Mouse (Mus musculus) kidney, adult 2 months (tissue): ENCODE data around the gene Wdr1. TPM values are rescaled to one million over a fixed set of nuclear protein-coding genes. Genes with fewer than 3 reads are reported as not detected.

ENCODE experiments used
- DNase-seq: peaks from one replicate; pipeline ENCODE4 v3.0.0; 2021
- H3K27ac ChIP-seq: fragments of 200-500 bp; 2 replicates; pipeline ENCODE4 v1.5.1; 2012; ENCODE audit warnings: low read depth, low read length, control low read depth, inconsistent platforms; ENCODE audit not compliant: insufficient read depth
- H3K27me3 ChIP-seq: fragments of 200-500 bp; replicated peaks from 2 replicates; pipeline ENCODE4 v1.6.1; 2012; ENCODE audit warnings: mild to moderate bottlenecking, moderate library complexity, low read length, inconsistent platforms; ENCODE audit not compliant: control insufficient read depth, insufficient read depth
- H3K36me3 ChIP-seq: fragments of 200-500 bp; 2 replicates; pipeline ENCODE4 v1.6.1; 2012; ENCODE audit warnings: mild to moderate bottlenecking, moderate library complexity, low read length, inconsistent platforms; ENCODE audit not compliant: control insufficient read depth, insufficient read depth
- H3K4me1 ChIP-seq: fragments of 200-500 bp; 2 replicates; pipeline ENCODE4 v1.6.1; 2011; ENCODE audit warnings: low read length; ENCODE audit not compliant: control insufficient read depth, insufficient read depth
- H3K4me3 ChIP-seq: fragments of 200-500 bp; 2 replicates; pipeline ENCODE4 v1.5.1; 2011; ENCODE audit warnings: mild to moderate bottlenecking, low read depth, low read length, control low read depth; ENCODE audit not compliant: insufficient read depth
- CTCF ChIP-seq: fragments of 200-500 bp; conservative IDR thresholded peaks from 2 replicates; pipeline ENCODE4 v1.5.1; 2011; ENCODE audit warnings: low read depth, mild to moderate bottlenecking, control low read depth, low read length, moderate library complexity, mixed read lengths; ENCODE audit not compliant: insufficient read depth, insufficient read length
- POLR2A ChIP-seq: fragments of 200-500 bp; IDR thresholded peaks from one replicate; pipeline ENCODE4 v1.6.1; 2011; ENCODE audit warnings: low read depth, low read length, control low read depth
- WGBS: fragments of 180-500 bp; shearing (Covaris S2); methylation state at CpG from one replicate; pipeline ENCODE4 v1.1.7; 2018; 5-methylcytosine and 5-hydroxymethylcytosine counted together
- polyA plus RNA-seq: library from polyadenylated mRNA; depleted of rRNA; stranded (reverse); fragments of >200 nt; gene quantifications from 2 replicates; pipeline ENCODE4 v1.2.3, GENCODE M21; 2012

Wdr1 gene
- polyA plus RNA-seq, 1 experiment: 122 TPM

DNA sequence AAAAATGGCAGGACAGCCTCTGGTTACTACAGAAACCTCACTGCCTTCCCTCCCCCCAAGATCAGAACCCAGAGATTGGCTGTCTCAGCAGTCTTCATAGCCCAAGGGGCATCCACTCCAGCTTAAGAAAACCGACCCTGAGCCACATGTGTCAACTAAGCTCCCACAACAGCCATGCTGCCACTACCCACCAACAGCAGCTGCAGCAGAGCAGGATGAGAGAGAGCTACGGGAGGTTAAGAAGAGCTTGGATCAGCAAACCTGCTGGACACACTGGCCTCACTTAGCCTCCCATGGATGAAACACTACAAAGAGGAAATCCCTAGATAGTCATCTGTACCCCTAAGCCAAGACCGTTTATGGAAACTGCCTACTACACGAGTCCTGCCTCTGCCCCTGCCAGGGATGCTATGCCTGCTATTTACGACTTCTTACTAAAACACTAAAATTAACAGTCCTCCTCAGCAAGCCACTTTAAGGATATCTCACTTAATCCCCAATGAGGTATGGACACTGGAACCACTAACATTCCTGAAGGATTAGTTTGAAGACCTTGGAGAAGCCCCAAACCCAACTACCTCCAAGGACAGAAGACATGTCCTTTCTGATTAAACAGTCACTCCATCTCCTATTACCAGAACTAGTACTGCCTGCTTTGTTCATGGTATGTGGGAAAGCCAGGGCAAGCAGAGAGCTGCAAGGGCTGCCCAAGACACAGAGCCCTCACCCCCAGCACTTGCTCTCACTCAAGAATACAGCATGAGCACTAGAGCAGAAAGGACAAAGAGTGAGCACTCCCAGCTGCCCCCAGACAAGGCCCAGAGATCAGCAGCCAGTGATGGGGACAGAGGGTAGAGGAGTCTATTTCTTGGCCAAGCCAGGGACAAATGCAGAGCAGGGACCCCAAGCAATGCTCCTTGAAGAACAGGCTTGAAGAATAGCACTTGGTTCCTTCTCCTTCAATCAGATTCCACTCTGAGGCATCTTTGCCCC, 18.3 kb downstream of the Wdr1 start:
- H3K27me3 ChIP-seq: no peaks in the 10 kb centered on the region
- H3K27ac ChIP-seq: no peak overlapping the region
- H3K4me3 ChIP-seq: no peak overlapping the region
- DNase-seq: peak; percentile 64
- TF ChIP-seq CTCF (no peak), POLR2A (no peak)
- H3K36me3 ChIP-seq: peaks cover 7% of the 10 kb centered on the region
- WGBS: 39% methylated on average over 5 of the region's 5 CpGs
- no peaks in the 10 kb centered on the region for H3K4me1 ChIP-seq

DNA sequence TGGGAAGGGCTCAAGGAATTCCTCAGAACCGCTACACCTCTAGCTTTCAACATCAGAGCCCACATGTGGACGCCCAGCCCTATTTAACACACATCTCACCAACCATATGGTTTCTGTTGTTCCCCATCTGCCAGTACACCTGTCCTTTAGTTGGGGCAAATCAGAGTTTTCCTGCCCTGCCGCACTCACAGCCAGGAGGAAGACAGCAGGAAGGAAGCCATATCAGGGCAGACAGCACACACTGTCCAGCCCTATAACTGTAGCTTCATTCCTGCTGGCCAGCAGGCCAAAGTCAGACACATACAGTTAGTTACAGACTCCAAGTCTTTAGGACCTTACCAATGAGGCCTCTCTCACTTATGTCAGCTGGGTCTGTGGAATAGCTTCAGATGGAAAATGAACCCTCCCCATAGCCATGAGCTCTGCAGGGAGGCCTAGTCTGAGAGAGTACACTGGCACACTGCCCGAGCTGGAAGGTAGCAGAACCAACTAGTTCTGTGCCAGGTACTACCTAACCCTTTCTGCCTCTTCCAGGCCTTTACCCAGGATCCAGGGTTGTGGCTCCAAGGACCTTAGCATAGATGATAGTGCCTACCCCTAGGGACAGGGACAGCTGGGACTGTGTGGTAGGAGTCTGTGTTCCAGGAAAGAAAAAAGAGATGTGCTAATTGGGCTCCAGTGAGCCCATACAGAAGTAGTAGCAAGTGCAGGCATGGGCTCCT, 19.4 kb downstream of the Wdr1 start:
- DNase-seq: peak; percentile 75
- TF ChIP-seq POLR2A (no peak), CTCF (no peak)
- Histone ChIP-seq H3K27me3 (no peaks in the 10 kb centered on the region), H3K4me3 (no peak overlapping the region), H3K27ac (no peak overlapping the region), H3K4me1 (no peaks in the 10 kb centered on the region), H3K36me3 (peaks cover 8% of the 10 kb centered on the region)
- 81% methylated on average over 4 of the region's 4 CpGs for WGBS

DNA sequence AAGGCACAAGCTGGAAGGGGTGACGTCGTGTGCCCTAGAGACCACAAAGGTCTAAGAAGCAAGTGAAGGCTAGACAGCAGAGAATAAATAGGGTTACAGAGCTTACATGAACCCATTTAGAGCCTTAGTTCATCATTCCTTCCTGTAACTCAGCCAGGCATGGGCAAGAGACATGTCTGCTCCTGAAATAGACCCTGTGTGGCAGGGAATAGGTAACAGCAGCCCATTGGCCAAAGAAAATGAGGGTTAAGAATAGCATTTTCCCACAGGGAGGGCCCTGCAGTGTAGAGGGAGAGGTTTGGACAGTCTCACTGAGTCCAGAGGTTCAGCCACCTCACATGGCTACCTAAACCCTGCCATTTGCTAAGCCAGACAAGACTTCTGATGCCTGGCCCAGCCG, 21.3 kb downstream of the Wdr1 start:
- TF ChIP-seq POLR2A (no peak), CTCF (no peak)
- H3K27ac ChIP-seq: no peak overlapping the region
- DNase-seq: peak; percentile 24
- peaks cover 10% of the 10 kb centered on the region for H3K36me3 ChIP-seq
- H3K4me3 ChIP-seq: no peak overlapping the region
- H3K27me3 ChIP-seq: no peaks in the 10 kb centered on the region
- WGBS: 93% methylated on average over 3 of the region's 3 CpGs
- H3K4me1 ChIP-seq: no peaks in the 10 kb centered on the region

DNA sequence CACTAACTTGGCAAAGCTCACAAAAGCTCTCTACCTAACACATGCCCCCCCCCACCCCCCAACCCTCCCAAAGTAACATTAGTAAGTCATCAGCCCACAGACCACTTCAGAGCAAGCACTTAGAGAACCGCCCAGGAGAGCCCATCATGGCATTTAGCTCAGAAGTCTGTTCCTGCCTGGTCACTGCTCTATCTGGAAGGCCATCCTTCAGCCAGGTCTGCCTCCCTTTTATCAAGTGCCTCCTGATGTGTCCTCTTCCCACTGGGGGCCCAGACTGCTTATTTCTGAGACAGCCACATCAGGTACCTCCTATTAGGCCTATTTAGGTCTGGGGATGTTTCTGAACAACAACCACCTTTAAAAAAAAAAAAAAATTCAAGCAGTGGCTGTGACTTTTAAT, 22.1 kb downstream of the Wdr1 start:
- DNase-seq: no peak
- Histone ChIP-seq H3K36me3 (peaks cover 9% of the 10 kb centered on the region), H3K27me3 (no peaks in the 10 kb centered on the region), H3K27ac (no peak overlapping the region), H3K4me1 (no peaks in the 10 kb centered on the region), H3K4me3 (no peak overlapping the region)
- TF ChIP-seq CTCF (no peak), POLR2A (no peak)
- WGBS: 92% methylated on average over 1 of the region's 1 CpGs

DNA sequence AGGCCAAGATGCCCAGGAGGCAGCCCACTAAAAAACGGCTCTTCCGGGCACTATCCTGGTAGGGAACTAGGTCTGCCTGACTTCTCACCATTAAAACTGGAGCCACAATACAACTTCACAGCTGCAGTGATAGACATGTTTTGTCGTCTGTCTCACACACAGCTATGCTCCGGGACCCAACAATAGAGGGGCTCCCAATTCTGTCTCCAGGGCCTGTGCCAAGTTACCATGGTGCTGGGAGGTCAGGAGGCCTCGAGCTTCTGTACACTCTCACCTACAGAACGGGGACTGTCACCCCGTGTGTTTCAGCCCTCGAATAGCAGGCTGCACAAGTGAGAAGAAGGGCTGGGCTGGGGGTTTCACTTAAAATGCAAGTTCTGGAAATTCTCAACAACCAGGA, 24.5 kb downstream of the Wdr1 start:
- no peak for DNase-seq
- H3K4me1 ChIP-seq: no peaks in the 10 kb centered on the region
- TF ChIP-seq CTCF (no peak), POLR2A (no peak)
- WGBS: 88% methylated on average over 8 of the region's 8 CpGs
- H3K27ac ChIP-seq: no peak overlapping the region
- H3K4me3 ChIP-seq: no peak overlapping the region
- H3K36me3 ChIP-seq: peaks cover 9% of the 10 kb centered on the region
- no peaks in the 10 kb centered on the region for H3K27me3 ChIP-seq

DNA sequence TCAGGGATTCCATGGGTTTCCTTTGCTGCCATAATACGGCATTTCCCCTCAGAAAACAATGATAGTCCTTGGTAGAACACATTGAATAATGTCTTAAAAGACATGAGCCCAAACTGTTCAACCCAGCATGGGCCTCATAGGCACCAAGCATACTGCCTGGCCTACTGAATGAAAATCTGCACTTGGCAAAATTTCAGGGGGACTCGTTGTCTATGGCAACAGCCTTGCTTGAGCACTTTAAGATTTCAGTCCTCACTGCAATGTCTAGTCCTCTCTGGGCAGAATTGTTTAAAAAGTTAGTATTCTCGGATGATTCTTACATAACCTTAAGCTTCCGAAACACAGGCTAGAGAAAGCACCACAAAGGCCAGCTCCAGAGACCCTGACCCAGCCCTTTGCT, 25.2 kb downstream of the Wdr1 start:
- peaks cover 9% of the 10 kb centered on the region for H3K36me3 ChIP-seq

DNA sequence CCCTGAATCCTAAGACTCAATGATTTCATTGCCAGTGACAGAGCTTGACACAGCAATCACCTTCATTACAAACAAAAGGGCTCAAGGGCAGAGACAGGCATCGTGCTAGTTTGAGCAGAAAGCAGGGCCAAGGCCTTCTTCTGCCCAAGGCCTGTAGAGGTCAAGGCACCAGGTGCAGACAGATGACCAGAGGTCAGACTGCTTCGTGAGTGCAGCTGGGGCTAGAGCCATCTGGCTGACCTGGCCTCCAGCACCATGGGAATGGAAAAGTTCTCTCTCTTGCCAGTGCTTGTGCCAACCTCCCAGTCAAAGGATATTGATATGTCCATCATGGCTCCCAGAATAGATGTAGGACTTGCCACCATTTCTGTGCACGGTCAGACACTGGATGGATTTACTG, 26.2 kb downstream of the Wdr1 start:
- DNase-seq: no peak
- Histone ChIP-seq H3K4me3 (no peak overlapping the region), H3K36me3 (peaks cover 9% of the 10 kb centered on the region), H3K27me3 (no peaks in the 10 kb centered on the region), H3K4me1 (no peaks in the 10 kb centered on the region), H3K27ac (no peak overlapping the region)
- TF ChIP-seq POLR2A: no peak
- 73% methylated on average over 3 of the region's 3 CpGs for WGBS

More for the DNA sequence above, 25.2 kb downstream of the Wdr1 start:
- Histone ChIP-seq H3K4me3 (no peak overlapping the region), H3K4me1 (no peaks in the 10 kb centered on the region), H3K27ac (no peak overlapping the region), H3K27me3 (no peaks in the 10 kb centered on the region)
- WGBS: 85% methylated on average over 4 of the region's 4 CpGs
- DNase-seq: no peak
- TF ChIP-seq CTCF (no peak), POLR2A (no peak)
